Mouse (Mus musculus): ENCODE data around the gene Plbd1. TPM values are rescaled to one million over a fixed set of nuclear protein-coding genes. Genes with fewer than 3 reads are reported as not detected.

Plbd1 gene
- polyA plus RNA-seq, 1 experiment from 2014 or later: 12.1 TPM

DNA sequence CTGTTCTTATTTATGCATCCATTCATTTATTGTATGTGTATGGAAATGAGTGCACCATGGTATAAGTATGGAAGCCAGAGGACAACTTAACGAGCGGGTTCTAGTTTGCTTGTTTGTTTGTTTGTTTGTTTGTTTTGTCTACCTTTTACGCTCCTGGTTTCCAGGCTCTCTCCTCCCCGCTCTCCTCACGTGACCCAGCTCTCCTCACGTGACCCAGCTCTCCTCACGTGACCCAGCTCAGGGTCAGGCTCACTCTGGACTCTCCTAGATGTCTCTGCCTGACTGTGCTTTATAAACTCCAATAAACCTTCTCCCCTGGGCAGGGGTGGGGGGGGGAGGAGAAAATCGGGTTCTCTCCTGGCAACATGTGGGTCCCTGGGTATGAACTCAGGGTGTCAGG, 11.1 kb downstream of the Plbd1 start:
- 63% methylated on average over 8 of the region's 8 CpGs for WGBS (ENCODE audit: insufficient replicate concordance)

DNA sequence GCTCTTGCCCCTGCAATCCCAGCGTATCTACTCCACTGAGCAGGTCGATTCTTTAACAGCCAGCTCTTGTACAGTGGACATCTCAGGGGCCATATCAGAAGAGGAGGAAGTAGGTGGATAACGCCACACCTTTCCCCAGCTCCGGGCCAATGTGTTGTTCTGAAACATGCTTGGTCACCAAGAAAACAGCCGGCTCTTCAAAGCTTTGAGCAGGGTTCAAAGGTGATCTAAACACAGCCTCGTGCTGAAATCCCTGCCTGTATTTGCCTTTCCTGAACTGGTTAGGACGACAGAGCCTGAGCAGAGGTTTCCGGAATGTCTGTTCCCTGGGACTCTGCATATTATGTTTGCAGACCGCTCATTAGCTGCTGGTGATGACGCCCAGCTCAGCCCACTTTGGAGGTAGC, 14.3 kb downstream of the Plbd1 start:
- Histone ChIP-seq H3K27ac (replicated peaks) (0 out of 2 replicates have a peak overlapping the region, but pooled peaks have one; percentile 45), H3K9ac (no peak overlapping the region), H3K36me3 (replicated peaks) (no peaks in the 10 kb centered on the region), H3K9me3 (replicated peaks) (no peaks in the 10 kb centered on the region), H3K4me1 (replicated peaks) (peaks cover 10% of the 10 kb centered on the region; the same call in 1 of the 2 replicates), H3K4me2 (no peak overlapping the region), H3K27me3 (no peaks in the 10 kb centered on the region), H3K4me3 (replicated peaks) (no peak overlapping the region)
- ATAC-seq (ENCODE audit: insufficient read depth): peak; percentile 75
- 52% methylated on average over 10 of the region's 10 CpGs for WGBS (ENCODE audit: insufficient replicate concordance)

More for the DNA sequence above, 11.1 kb downstream of the Plbd1 start:
- Histone ChIP-seq H3K27ac (replicated peaks) (no peak overlapping the region), H3K9me3 (replicated peaks) (no peaks in the 10 kb centered on the region), H3K9ac (no peak overlapping the region), H3K36me3 (replicated peaks) (no peaks in the 10 kb centered on the region), H3K4me1 (replicated peaks) (0 out of 2 replicates have a peak, but pooled peaks cover 6% of the 10 kb centered on the region), H3K27me3 (0 out of 2 replicates have a peak, but pooled peaks cover 4% of the 10 kb centered on the region), H3K4me2 (no peak overlapping the region), H3K4me3 (replicated peaks) (no peak overlapping the region)
- no peak for ATAC-seq (ENCODE audit: insufficient read depth)

DNA sequence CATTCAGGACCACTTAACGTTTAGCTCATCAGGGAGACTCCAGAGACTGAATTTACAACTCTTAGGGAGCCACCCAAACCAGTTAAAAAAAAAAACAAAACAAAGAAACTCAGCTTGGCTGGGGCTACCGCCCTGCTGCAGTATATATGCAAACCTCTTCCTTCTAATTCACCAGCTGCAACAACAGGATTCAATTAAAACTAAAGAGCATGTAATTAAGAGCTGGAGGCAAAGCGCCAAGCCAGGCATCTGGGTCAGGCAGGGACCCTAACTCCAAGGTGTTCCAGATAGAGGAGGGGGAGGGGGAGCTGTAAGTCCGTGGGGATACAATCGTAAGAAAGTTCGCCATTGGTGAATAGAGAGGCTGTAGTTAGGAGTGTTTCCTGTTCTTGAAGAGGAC, 15.5 kb downstream of the Plbd1 start:
- Histone ChIP-seq H3K4me2 (no peak overlapping the region), H3K9ac (no peak overlapping the region), H3K27ac (replicated peaks) (no peak overlapping the region), H3K36me3 (replicated peaks) (no peaks in the 10 kb centered on the region), H3K27me3 (no peaks in the 10 kb centered on the region), H3K9me3 (replicated peaks) (no peaks in the 10 kb centered on the region), H3K4me3 (replicated peaks) (no peak overlapping the region), H3K4me1 (replicated peaks) (peaks cover 10% of the 10 kb centered on the region; the same call in 1 of the 2 replicates)
- ATAC-seq (ENCODE audit: insufficient read depth): no peak
- WGBS (ENCODE audit: insufficient replicate concordance): 51% methylated on average over 6 of the region's 6 CpGs

DNA sequence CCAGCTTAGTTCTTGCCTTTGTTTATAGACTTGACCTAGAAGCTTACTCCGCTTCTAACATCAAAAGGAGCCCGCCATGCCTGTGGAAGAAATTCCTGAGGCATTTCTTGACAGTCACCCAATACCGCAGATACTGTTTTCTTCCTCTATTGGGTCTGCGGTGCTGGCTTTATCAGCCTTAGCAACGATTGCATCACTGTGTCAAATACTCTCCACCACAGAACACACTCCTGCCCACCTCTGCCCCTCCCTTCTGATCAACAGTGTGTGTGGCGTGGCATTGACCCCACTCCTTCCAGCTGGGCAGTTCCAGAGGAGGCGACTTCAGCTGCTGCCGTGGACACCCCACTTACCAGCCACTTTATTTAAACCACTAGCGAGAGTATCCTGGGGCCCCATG, 16.0 kb downstream of the Plbd1 start:
- Histone ChIP-seq H3K9me3 (replicated peaks) (no peaks in the 10 kb centered on the region), H3K4me1 (replicated peaks) (peaks cover 10% of the 10 kb centered on the region; the same call in 1 of the 2 replicates), H3K27me3 (no peaks in the 10 kb centered on the region), H3K36me3 (replicated peaks) (no peaks in the 10 kb centered on the region), H3K9ac (no peak overlapping the region), H3K4me2 (no peak overlapping the region), H3K27ac (replicated peaks) (no peak overlapping the region), H3K4me3 (replicated peaks) (no peak overlapping the region)
- 41% methylated on average over 9 of the region's 9 CpGs for WGBS (ENCODE audit: insufficient replicate concordance)
- ATAC-seq (ENCODE audit: insufficient read depth): no peak

DNA sequence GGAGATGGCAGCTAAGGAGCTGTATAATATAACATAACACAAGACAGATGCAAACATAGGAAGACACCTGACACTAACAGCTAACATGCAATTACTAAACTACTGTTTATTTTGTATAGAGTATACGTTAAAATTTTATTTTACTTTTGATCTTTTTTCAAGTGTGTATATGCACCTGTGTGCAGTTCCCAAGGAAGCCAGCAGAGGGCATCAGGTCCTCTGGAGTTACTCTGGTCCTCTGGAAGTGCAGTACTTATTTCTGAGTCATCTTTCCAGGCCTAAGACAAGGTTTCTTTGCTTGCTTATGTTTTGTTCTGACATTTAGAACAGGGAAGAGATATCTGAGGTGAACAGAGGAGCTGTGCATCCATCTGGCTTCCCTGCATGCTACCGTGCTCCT, 17.6 kb downstream of the Plbd1 start:
- peaks cover 10% of the 10 kb centered on the region; the same call in 1 of the 2 replicates for H3K4me1 ChIP-seq (replicated peaks)
- no peak overlapping the region for H3K9ac ChIP-seq
- WGBS (ENCODE audit: insufficient replicate concordance): 76% methylated on average over 2 of the region's 2 CpGs
- no peaks in the 10 kb centered on the region for H3K9me3 ChIP-seq (replicated peaks)
- H3K27ac ChIP-seq (replicated peaks): no peak overlapping the region
- no peaks in the 10 kb centered on the region for H3K27me3 ChIP-seq
- H3K4me3 ChIP-seq (replicated peaks): no peak overlapping the region
- no peak for ATAC-seq (ENCODE audit: insufficient read depth)
- H3K36me3 ChIP-seq (replicated peaks): no peaks in the 10 kb centered on the region
- no peak overlapping the region for H3K4me2 ChIP-seq

DNA sequence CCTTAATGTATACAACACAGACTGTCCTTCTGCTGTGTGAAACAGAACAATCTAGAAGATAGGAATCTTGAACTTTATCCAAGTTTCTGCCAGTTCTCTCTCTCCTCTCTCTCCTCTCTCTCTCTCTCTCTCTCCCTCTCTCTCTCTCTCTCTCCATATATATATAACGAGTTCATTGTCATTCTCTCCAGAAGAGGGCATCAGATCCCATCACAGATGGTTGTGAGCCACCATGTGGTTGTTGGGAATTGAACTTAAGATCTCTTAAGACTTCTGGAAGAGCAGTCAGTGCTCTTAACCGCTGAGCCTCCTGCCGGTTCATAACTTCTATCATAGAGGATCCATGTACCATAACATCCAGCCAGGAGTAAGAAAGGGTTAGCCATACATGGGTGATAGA, 26.7 kb downstream of the Plbd1 start:
- Histone ChIP-seq H3K36me3 (replicated peaks) (no peaks in the 10 kb centered on the region), H3K4me2 (no peak overlapping the region), H3K4me3 (replicated peaks) (no peak overlapping the region), H3K9ac (no peak overlapping the region), H3K27me3 (no peaks in the 10 kb centered on the region), H3K4me1 (replicated peaks) (no peaks in the 10 kb centered on the region), H3K9me3 (replicated peaks) (no peaks in the 10 kb centered on the region), H3K27ac (replicated peaks) (no peak overlapping the region)
- no peak for ATAC-seq (ENCODE audit: insufficient read depth)
- WGBS (ENCODE audit: insufficient replicate concordance): 39% methylated on average over 3 of the region's 3 CpGs

DNA sequence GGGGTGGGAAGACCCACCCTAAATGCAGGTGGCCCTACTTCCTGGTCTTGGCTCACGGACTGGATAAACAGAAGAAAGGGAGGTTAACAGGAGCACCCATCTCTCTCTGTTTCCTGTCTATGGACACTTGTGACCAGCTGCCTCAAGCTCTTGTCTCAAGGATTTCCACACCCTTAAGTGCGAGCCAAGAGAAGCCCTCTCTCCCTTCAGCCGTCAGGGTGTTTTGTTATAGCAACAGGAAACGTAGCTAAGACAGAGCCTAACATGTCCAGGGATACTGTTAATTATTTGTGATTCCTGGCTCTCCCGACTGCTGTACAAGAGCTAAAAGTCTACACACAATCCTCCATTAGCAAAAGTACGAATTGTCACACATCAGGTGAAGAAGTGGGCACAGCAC, 28.0 kb downstream of the Plbd1 start:
- Histone ChIP-seq H3K4me2 (no peak overlapping the region), H3K27ac (replicated peaks) (no peak overlapping the region), H3K4me3 (replicated peaks) (no peak overlapping the region), H3K27me3 (no peaks in the 10 kb centered on the region), H3K4me1 (replicated peaks) (no peaks in the 10 kb centered on the region), H3K9ac (no peak overlapping the region), H3K9me3 (replicated peaks) (no peaks in the 10 kb centered on the region), H3K36me3 (replicated peaks) (no peaks in the 10 kb centered on the region)
- ATAC-seq (ENCODE audit: insufficient read depth): no peak
- 43% methylated on average over 6 of the region's 6 CpGs for WGBS (ENCODE audit: insufficient replicate concordance)

DNA sequence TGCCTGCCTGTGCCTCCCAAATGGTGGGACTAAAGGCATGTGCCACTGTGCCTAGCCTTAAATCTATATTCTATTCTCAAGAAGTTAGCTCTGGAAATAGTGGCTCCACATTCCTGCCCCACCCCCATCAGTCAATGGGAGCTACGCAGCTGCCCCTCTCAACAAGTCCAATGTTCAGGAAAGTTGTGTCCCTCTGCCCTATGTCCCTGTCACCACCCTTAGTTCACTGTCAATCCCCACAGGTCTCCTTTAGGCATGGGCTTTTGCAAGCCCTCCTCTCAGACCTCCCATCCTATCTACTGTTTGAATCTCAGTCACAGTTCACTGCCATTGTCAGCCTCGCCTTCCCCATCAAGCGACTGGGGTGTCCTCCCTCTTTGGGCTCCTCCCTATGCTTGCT, 28.6 kb downstream of the Plbd1 start:
- no peak overlapping the region for H3K4me2 ChIP-seq
- WGBS (ENCODE audit: insufficient replicate concordance): 75% methylated on average over 3 of the region's 3 CpGs
- 0 out of 2 replicates have a peak, but pooled peaks have one; percentile 47 for ATAC-seq (ENCODE audit: insufficient read depth)

DNA sequence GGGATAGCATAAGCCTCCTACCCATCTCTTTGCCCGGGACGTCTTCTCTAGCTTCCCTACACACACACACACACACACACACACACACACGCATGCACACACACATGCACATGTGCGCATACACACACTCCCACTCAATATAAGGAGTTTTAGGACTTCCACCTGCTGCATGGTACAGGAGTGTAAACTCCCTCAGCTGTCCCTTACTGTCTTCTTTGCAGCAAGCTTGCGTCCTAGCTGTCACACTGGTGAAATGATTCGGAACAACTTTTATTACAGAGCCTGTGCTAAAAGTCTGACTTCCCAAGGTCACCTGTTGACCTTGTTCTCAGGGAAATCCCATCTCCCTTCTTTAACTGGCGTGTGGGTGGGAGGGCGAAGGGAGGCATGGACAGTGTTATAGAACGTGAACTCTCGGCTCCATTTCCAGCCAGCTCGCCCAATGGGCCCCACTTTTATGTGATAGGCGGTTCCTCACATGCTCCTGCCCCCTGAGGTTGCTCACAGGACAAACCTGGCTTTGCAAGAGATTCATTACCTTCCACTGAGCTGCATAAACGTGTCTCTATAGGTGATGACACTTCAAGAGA, 29.7 kb downstream of the Plbd1 start:
- Histone ChIP-seq H3K9me3 (replicated peaks) (no peaks in the 10 kb centered on the region), H3K4me2 (no peak overlapping the region), H3K9ac (no peak overlapping the region), H3K4me1 (replicated peaks) (no peaks in the 10 kb centered on the region; the same call in 1 of the 2 replicates), H3K4me3 (replicated peaks) (no peak overlapping the region), H3K36me3 (replicated peaks) (no peaks in the 10 kb centered on the region), H3K27ac (replicated peaks) (no peak overlapping the region), H3K27me3 (no peaks in the 10 kb centered on the region)
- 69% methylated on average over 13 of the region's 13 CpGs for WGBS (ENCODE audit: insufficient replicate concordance)
- no peak for ATAC-seq (ENCODE audit: insufficient read depth)

More for the DNA sequence above, 28.6 kb downstream of the Plbd1 start:
- Histone ChIP-seq H3K27me3 (no peaks in the 10 kb centered on the region), H3K4me1 (replicated peaks) (no peaks in the 10 kb centered on the region), H3K36me3 (replicated peaks) (no peaks in the 10 kb centered on the region), H3K9ac (no peak overlapping the region), H3K27ac (replicated peaks) (no peak overlapping the region), H3K9me3 (replicated peaks) (no peaks in the 10 kb centered on the region), H3K4me3 (replicated peaks) (no peak overlapping the region)

DNA sequence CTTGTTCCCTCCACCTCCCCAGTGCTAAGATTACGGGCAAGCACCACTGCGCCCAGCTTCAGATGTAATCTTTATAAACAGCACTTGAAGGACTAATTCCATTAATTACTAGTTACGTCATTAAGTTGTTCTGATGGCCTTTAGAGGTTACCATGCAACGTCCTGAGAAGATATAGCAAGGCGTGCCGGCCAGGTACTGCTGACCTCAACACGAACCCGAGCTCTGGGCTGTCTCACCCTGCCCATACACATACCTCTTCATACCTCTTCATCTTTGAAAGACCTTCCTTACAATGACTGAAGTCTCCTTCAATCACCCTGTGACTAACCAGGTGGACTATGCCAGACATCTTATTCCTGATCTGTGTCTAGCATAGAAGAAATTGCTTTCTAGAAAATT, 30.2 kb downstream of the Plbd1 start:
- Histone ChIP-seq H3K9me3 (replicated peaks) (no peaks in the 10 kb centered on the region), H3K27me3 (no peaks in the 10 kb centered on the region), H3K36me3 (replicated peaks) (no peaks in the 10 kb centered on the region), H3K4me1 (replicated peaks) (no peaks in the 10 kb centered on the region; the same call in 1 of the 2 replicates), H3K4me2 (no peak overlapping the region), H3K27ac (replicated peaks) (no peak overlapping the region), H3K4me3 (replicated peaks) (no peak overlapping the region), H3K9ac (no peak overlapping the region)
- no peak for ATAC-seq (ENCODE audit: insufficient read depth)
- 80% methylated on average over 8 of the region's 8 CpGs for WGBS (ENCODE audit: insufficient replicate concordance)

DNA sequence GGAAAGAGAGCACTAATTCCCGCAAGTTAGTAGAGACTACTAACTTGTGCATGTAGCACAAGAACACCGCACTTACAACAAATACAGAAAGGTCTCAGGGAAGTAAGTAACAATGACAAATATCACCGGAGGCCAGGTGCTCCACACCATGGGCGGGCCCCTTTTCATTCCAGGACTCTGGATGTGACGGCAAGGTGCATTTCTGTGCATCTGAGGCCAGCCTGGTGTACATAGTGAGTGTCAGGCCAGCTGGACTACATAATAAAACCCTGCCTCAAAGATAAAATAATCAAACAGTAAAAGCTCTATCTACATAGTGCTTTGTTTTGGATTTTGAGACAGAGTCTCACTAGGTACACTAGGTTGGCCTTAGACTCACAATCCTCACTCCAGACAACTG, 32.1 kb downstream of the Plbd1 start:
- H3K4me1 ChIP-seq (replicated peaks): no peaks in the 10 kb centered on the region; the same call in 1 of the 2 replicates
- H3K36me3 ChIP-seq (replicated peaks): no peaks in the 10 kb centered on the region
- no peak for ATAC-seq (ENCODE audit: insufficient read depth)
- no peak overlapping the region for H3K9ac ChIP-seq
- no peak overlapping the region for H3K4me3 ChIP-seq (replicated peaks)
- WGBS (ENCODE audit: insufficient replicate concordance): 67% methylated on average over 5 of the region's 5 CpGs
- no peak overlapping the region for H3K4me2 ChIP-seq
- no peak overlapping the region for H3K27ac ChIP-seq (replicated peaks)
- no peaks in the 10 kb centered on the region for H3K9me3 ChIP-seq (replicated peaks)
- no peaks in the 10 kb centered on the region for H3K27me3 ChIP-seq

DNA sequence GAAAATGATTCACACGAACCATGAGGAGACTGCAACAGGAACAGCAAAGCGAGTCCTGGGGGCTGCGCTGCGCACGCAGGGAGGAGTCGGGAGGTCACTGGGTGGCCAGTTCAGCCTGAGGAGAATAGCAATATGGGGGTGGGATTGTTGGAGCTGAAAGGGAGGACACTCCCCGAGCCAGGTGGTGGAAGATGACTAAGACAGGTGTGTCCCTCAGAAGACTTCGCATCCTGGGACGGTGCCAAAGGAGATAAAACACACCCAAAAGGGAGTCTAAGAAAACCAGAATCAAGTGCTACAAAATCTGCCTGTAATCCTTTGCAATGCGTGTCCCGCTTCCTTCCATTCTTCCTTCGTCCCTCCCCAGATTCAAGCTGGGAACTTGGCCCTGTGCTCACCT, 36.3 kb downstream of the Plbd1 start:
- no peak overlapping the region for H3K4me3 ChIP-seq (replicated peaks)
- no peaks in the 10 kb centered on the region for H3K36me3 ChIP-seq (replicated peaks)
- no peak overlapping the region for H3K9ac ChIP-seq
- no peak overlapping the region for H3K27ac ChIP-seq (replicated peaks)
- H3K4me1 ChIP-seq (replicated peaks): no peaks in the 10 kb centered on the region; the same call in 1 of the 2 replicates
- 73% methylated on average over 12 of the region's 12 CpGs for WGBS (ENCODE audit: insufficient replicate concordance)
- no peak for ATAC-seq (ENCODE audit: insufficient read depth)
- H3K9me3 ChIP-seq (replicated peaks): no peaks in the 10 kb centered on the region
- no peaks in the 10 kb centered on the region for H3K27me3 ChIP-seq
- H3K4me2 ChIP-seq: no peak overlapping the region

All from liver, embryonic 15.5 days (tissue).